Mouse (Mus musculus) olfactory bulb, adult 2 months (tissue): ENCODE results near the gene Sec14l1.

Source experiments
- CTCF ChIP-seq: fragments of 200-500 bp; IDR thresholded peaks from 2 replicates; pipeline ENCODE4 v1.5.1; 2012; ENCODE audit warnings: low read depth, mild to moderate bottlenecking, low read length, moderate library complexity; ENCODE audit not compliant: insufficient read depth
- POLR2A ChIP-seq: fragments of 200-500 bp; IDR thresholded peaks from 2 replicates; pipeline ENCODE4 v1.6.1; 2012; ENCODE audit warnings: mild to moderate bottlenecking, low read depth, low read length, moderate library complexity; ENCODE audit not compliant: insufficient read depth

- TF ChIP-seq POLR2A (no peak), CTCF (no peak)
Measured at GRCm38 (mm10) chr11:117079651-117080190, 35.2 kb upstream of the Sec14l1 start.
